Mouse (Mus musculus): Measurements from ENCODE around the gene Plk1. TPM values are rescaled to one million over a fixed set of nuclear protein-coding genes. Genes with fewer than 3 reads are reported as not detected.

Gene Plk1
- total RNA-seq, 2 experiments from 2014 or later: 25.5 to 31.7 TPM

DNA sequence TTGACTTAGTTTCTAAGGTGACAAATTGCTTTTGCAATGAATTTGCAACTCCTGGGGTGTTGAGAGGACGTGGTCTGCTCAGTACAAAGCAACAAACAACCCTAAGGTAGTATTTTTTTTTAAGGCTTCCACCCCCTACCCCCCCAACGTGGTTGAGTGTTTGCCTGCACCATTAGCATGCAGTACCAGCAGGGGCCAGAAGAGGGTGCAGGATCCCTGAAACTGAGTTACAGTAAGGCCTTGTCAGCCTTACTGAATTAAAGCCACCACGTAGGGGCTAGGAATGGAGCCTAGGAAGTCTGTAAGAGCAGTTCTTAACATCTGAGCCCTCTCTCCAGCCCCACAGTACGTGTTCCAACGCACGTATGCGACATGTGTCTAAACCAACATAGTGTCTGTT lies 30.2 kb downstream of the Plk1 start:
- peak; percentile 91 for ATAC-seq (replicated peaks; ENCODE audit: poor library complexity, severe bottlenecking)

DNA sequence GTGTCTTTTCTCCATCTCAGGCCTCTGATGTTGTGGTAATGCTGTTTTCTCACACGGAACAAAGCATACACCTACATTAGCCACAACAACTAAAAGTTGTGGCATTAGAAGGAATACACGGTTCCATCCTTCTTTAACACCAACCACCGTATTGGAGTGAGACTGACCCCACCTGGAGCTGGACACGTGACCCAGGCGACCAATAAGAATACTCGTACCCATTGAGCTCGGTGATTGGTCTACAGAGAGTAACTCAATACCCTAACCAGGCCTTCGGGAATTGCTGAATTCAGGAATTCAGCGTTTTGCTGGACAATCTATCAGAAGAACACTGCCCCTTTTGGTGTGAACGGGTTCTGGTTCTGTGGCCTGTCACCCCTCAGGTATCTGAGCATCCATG lies 31.9 kb downstream of the Plk1 start:
- no peak for ATAC-seq (replicated peaks; ENCODE audit: poor library complexity, severe bottlenecking)

DNA sequence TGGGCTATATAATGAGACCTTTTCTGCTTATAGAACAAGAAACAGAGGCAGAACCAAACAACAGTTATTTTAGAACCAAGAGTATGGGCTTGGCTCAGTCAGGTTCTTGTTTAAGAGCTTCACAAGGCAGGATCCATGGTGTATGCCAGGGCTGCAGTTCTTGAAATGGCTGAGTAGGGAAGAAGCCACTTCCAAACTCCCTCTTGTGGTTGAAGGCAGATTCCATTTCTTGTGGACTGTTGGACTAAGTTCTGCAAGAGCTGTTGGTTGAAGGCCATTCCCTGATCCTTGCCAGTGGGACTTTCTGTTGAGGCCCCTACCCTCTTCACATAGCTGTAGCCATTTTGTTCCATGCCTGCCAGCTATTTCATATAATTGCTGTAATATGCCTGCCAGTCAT lies 34.7 kb downstream of the Plk1 start:
- ATAC-seq (replicated peaks; ENCODE audit: poor library complexity, severe bottlenecking): no peak

DNA sequence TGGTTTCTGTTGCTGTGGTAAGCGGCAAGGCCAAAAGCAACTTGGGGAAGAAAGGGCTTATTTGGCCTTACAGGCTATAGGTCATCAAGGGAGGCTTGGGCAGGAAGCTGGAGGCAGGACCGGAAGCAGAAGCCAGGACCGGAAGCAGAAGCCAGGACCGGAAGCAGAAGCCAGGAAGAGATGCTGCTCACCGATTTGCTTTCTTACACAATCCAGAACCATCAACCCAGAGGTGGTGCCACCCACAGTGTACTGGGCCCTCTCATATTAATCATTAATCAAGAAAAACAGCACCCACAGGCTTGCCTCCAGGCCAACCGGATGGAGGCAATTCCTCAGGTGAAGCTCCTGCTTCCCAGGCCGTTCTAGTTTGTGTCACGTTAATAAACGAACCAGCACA lies 37.5 kb downstream of the Plk1 start:
- ATAC-seq (replicated peaks; ENCODE audit: poor library complexity, severe bottlenecking): peak; percentile 57

DNA sequence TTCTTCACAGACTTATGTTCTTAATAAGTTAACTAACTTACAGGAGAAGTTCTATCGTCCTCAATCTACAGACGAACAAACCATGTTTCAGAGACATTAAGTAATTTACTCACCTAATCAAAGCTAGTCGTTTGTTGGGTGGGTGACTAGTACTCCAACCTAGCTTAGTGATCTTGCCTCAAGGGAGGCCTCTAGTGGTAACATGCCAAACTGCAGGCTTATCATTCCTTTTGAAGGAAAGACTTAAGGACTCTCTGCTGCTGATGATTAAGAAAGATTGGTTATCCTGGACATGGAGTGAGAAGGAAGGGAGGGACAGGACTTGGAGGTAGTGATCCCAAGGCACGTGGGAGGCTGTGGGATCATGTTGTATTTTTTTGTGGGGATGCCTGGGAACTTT lies 38.1 kb downstream of the Plk1 start:
- peak; percentile 83 for ATAC-seq (replicated peaks; ENCODE audit: poor library complexity, severe bottlenecking)

DNA sequence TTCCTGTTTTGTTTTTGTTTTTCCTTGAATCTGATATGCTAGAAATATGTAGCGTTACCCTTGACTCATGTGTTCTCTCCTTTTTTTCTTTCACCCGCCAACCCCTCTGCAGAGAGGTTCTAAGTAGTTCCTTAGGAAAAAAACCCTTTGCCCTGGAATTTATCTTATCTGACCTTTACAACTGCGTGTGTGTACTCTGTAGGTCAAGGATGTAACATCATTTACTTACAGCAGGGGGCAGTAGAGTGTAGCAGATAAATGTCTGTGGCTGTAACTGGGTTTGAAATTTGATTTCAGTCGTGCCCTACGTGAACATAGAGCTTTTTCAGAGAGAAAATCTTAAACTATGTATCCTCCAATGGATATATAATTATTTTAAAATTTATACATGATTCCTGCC lies 40.1 kb downstream of the Plk1 start:
- ATAC-seq (replicated peaks; ENCODE audit: poor library complexity, severe bottlenecking): peak; percentile 70

DNA sequence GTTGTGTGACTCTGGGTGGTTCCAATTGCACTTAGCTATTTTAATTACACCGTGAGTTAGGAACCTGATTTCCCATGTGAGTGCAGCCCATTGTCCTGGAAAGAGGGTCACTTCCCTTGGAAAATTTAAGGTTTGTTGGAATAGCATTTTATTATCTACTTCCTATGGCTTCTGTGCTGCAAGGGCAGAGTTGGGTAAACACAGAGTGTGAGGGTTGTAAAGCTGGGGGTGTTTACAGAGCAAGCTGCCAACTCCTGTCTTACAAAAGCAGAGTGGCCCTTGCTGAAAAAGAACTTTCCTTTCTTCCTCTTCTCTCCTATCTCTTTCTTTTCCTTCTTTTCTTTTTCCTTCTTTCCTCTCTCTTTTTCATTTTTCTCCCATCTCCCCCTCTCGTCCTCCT lies 44.7 kb downstream of the Plk1 start:
- no peak for ATAC-seq (replicated peaks; ENCODE audit: poor library complexity, severe bottlenecking)

DNA sequence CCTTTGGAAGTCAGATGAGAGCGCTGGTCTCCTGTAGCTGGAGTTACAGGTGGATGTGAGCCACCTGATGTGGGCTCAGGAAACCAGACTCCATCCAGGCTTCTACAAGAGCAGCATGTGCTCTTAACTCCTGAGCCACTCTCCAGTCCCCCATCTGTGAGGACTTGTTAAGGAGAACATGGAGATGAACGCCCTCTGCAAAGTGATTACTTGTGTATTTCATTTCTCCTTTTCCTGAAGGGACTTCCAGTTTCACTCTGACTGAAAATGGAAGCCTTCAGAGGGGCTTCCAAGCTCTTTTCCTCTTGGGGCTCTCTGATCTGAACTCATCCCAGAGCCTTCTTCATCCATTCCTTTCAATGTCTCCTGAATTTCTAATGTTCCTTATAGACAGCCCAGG lies 46.9 kb downstream of the Plk1 start:
- peak; percentile 80 for ATAC-seq (replicated peaks; ENCODE audit: poor library complexity, severe bottlenecking)

DNA sequence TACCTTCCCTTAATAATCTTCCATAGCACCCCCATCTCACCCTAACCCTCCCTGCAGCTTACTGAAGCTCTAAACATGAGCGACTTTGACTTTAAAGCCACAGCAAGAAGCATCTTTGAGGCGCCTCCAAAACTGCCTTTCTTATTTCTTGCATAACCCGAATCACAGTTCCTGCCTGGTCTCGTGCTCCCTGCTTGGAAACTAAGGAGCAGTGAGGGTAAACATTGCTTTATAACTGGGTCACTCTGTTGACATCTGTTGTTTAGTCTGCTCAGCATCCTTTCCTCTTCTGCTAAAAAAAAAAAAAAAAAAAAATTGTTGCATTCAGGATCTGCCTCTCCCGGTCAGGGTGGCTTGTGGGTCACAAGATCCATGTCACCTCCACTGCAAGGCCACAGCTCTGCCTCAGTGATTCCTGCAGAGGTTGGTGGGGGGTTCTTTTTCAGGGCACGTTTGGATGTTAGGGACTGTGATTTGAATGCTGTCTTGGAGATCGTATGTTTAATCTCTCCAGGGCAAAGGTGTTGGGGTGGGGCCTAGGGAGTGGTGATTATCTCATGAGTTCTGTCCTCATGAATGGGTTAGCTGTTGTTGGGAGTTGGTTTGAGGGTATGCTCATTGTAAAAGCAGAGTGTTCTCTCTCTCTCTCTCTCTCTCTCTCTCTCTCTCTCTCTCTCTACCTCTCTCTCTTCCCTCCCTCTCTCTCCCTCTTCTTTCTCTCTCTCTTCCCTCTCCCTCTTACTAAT lies 49.2 kb downstream of the Plk1 start:
- ATAC-seq (replicated peaks; ENCODE audit: poor library complexity, severe bottlenecking): no peak

DNA sequence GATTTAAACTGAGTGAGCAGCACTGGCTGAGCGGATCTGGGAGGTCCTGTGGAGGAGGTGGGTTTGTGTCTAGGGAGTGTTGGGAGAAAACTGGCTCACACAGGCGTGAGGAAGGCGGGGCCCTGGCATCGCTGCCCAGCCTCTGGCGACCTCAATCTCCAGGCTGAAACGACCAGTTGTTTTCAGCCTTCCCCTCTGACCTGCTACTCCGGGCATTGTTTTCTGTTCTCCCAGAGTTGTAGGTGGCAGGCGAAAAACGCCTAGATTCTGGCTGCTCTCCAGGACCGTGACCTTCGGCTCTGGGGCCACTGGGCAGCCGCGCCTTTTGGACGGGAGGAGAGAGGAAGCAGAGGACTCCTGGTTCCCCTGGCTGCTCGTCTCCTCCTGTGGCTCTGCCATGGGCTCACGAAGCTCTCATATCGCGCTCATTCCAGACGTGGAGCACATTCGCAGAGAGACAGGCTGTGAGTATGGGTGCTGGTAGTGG lies 60.1 kb downstream of the Plk1 start, which contains the start of gene Chp2:
Gene Chp2, plus strand, starts transcription at position 182 of the 487 bp plus-strand sequence.
- 0 out of 2 replicates have a peak, but pooled peaks have one; percentile 9 for ATAC-seq (replicated peaks; ENCODE audit: poor library complexity, severe bottlenecking)

Other genes with a start within 250 kb of the Plk1 start
- 18.0 and 24.0 TPM in 2 replicates for gene Cog7, start 177.7 kb upstream of the Plk1 start, total RNA-seq (2014; fragmentation: Nextera tagmentation)
- gene Cog7, start 177.7 kb upstream of the Plk1 start, total RNA-seq (2017): 16.9 and 20.0 TPM in 2 replicates
- 22.6 and 24.3 TPM in 2 replicates for gene Gga2, start 138.2 kb upstream of the Plk1 start, total RNA-seq (2014; fragmentation: Nextera tagmentation)
- gene Gga2, start 138.2 kb upstream of the Plk1 start, total RNA-seq (2017): 19.2 and 21.0 TPM in 2 replicates
- 40.0 and 41.5 TPM in 2 replicates for gene Ubfd1, start 92.3 kb upstream of the Plk1 start, total RNA-seq (2014; fragmentation: Nextera tagmentation)
- 35.7 and 36.5 TPM in 2 replicates for gene Ubfd1, start 92.3 kb upstream of the Plk1 start, total RNA-seq (2017)
- 7.0 and 12.1 TPM in 2 replicates for gene Ears2, start 92.2 kb upstream of the Plk1 start, total RNA-seq (2014; fragmentation: Nextera tagmentation)
- 5.8 and 7.2 TPM in 2 replicates for gene Ears2, start 92.2 kb upstream of the Plk1 start, total RNA-seq (2017)
- gene Ndufab1, start 57.6 kb upstream of the Plk1 start, total RNA-seq (2014; fragmentation: Nextera tagmentation): 218 and 319 TPM in 2 replicates
- gene Ndufab1, start 57.6 kb upstream of the Plk1 start, total RNA-seq (2017): 102 and 116 TPM in 2 replicates
- gene Palb2, start 26.5 kb upstream of the Plk1 start, total RNA-seq (2014; fragmentation: Nextera tagmentation): 40.6 and 41.8 TPM in 2 replicates
- gene Palb2, start 26.5 kb upstream of the Plk1 start, total RNA-seq (2017): 20.4 and 26.4 TPM in 2 replicates
- gene Dctn5, start 26.4 kb upstream of the Plk1 start, total RNA-seq (2014; fragmentation: Nextera tagmentation): 62.6 and 69.1 TPM in 2 replicates
- 72.8 and 79.9 TPM in 2 replicates for gene Dctn5, start 26.4 kb upstream of the Plk1 start, total RNA-seq (2017)
- gene Ern2, start 26.8 kb downstream of the Plk1 start, total RNA-seq (2014; fragmentation: Nextera tagmentation): not detected in 2 replicates
- gene Ern2, start 26.8 kb downstream of the Plk1 start, total RNA-seq (2017): not detected in 2 replicates
- gene Chp2, start 60.1 kb downstream of the Plk1 start, total RNA-seq (2014; fragmentation: Nextera tagmentation): 1.7 TPM in 1 of 2 replicates, not detected in the other
- gene Chp2, start 60.1 kb downstream of the Plk1 start, total RNA-seq (2017): not detected in 2 replicates
- 22.6 and 25.8 TPM in 2 replicates for gene Prkcb, start 129.3 kb downstream of the Plk1 start, total RNA-seq (2014; fragmentation: Nextera tagmentation)
- gene Prkcb, start 129.3 kb downstream of the Plk1 start, total RNA-seq (2017): 21.4 and 27.1 TPM in 2 replicates

All from granulocyte monocyte progenitor cell, adult 5-6 weeks (primary cell).